Mouse (Mus musculus) CH12.LX (cell line): ENCODE measurements around the gene Camkk2. TPM values are rescaled to one million over a fixed set of nuclear protein-coding genes. Genes with fewer than 3 reads are reported as not detected.

Experiments
- DNase-seq: peaks from one replicate; pipeline ENCODE4 v3.0.0-alpha.2; 2013; ENCODE audit errors: extremely low read depth
- H3K27ac ChIP-seq: 2 replicates; pipeline ENCODE4 v1.5.1; 2012; ENCODE audit warnings: low read depth, mild to moderate bottlenecking, control low read depth, moderate library complexity; ENCODE audit not compliant: insufficient read depth
- H3K27me3 ChIP-seq: replicated peaks from 2 replicates; pipeline ENCODE3; 2012; ENCODE audit warnings: inconsistent platforms
- H3K36me3 ChIP-seq, 2 experiments: replicated peaks in 1 of 2; 2 replicates each; pipeline versions ENCODE3 to v1.6.1; 2012; ENCODE audit warnings: inconsistent platforms in 1 of 2, low read length in 1 of 2, mild to moderate bottlenecking in 1 of 2, mixed read lengths in 1 of 2, moderate library complexity in 1 of 2; ENCODE audit not compliant: control insufficient read depth in 1 of 2, insufficient read depth in 1 of 2
- H3K4me1 ChIP-seq, 2 experiments: 2 replicates each; pipeline ENCODE4 v1.6.1; 2012; ENCODE audit warnings: inconsistent platforms in 1 of 2, moderate library complexity in 1 of 2; ENCODE audit not compliant: insufficient read depth in 2 of 2, control insufficient read depth in 1 of 2
- H3K4me2 ChIP-seq: 2 replicates; pipeline ENCODE4 v1.6.1; 2012; ENCODE audit warnings: low read depth, mild to moderate bottlenecking, control low read depth; ENCODE audit not compliant: poor library complexity, insufficient read depth, severe bottlenecking
- H3K4me3 ChIP-seq, 3 experiments: fragments of 150-350 bp in 1 of 3; sonication (generic) in 1 of 3; replicated peaks in 1 of 3; 2 replicates each; pipeline versions ENCODE3 to v1.5.1; 2011 to 2012; ENCODE audit warnings: low read depth in 2 of 3, low read length in 2 of 3, mild to moderate bottlenecking in 2 of 3, moderate library complexity in 2 of 3, control low read depth in 1 of 3, improper control_type of control experiment in 1 of 3, inconsistent platforms in 1 of 3, mixed read lengths in 1 of 3; ENCODE audit not compliant: poor library complexity in 1 of 3
- H3K79me2 ChIP-seq: replicated peaks from 2 replicates; pipeline ENCODE4 v1.6.1; 2012; ENCODE audit warnings: mild to moderate bottlenecking, moderate library complexity; ENCODE audit not compliant: control insufficient read depth, poor library complexity, insufficient read depth, severe bottlenecking; ENCODE audit errors: extremely low read depth
- H3K9ac ChIP-seq: 2 replicates; pipeline ENCODE4 v1.6.1; 2012; ENCODE audit warnings: low read depth, mild to moderate bottlenecking, control low read depth, moderate library complexity; ENCODE audit not compliant: insufficient read depth
- H3K9me3 ChIP-seq: replicated peaks from 2 replicates; pipeline ENCODE3; 2012; ENCODE audit warnings: low read length, inconsistent platforms, mixed read lengths
- CHD1 ChIP-seq: IDR thresholded peaks from 2 replicates; pipeline ENCODE4 v1.6.1; 2012; ENCODE audit warnings: low read depth, low read length, improper control_type of control experiment, inconsistent platforms
- CHD2 ChIP-seq: IDR thresholded peaks from 2 replicates; pipeline ENCODE4 v1.6.1; 2011; ENCODE audit warnings: low read length, improper control_type of control experiment
- CTCF ChIP-seq, 2 experiments: IDR thresholded peaks in 1 of 2; conservative IDR thresholded peaks in 1 of 2; 2 replicates each; pipeline ENCODE4 v1.5.1; 2011 to 2012; ENCODE audit warnings: low read depth in 2 of 2, low read length in 2 of 2, improper control_type of control experiment in 1 of 2, inconsistent platforms in 1 of 2, mild to moderate bottlenecking in 1 of 2, moderate library complexity in 1 of 2
- ETS1 ChIP-seq: conservative IDR thresholded peaks from 2 replicates; pipeline ENCODE4 v1.6.1; 2012; ENCODE audit warnings: low read depth, mild to moderate bottlenecking, inconsistent platforms, low read length, improper control_type of control experiment, moderate library complexity
- GABPA ChIP-seq: IDR thresholded peaks from 2 replicates; pipeline ENCODE4 v1.6.1; 2012; ENCODE audit warnings: low read depth, low read length, improper control_type of control experiment, inconsistent platforms; ENCODE audit not compliant: insufficient replicate concordance
- IRF4 ChIP-seq: IDR thresholded peaks from 2 replicates; pipeline ENCODE4 v1.6.1; 2014; ENCODE audit warnings: low read depth, mild to moderate bottlenecking, inconsistent platforms, low read length, improper control_type of control experiment
- JUN ChIP-seq: IDR thresholded peaks from 2 replicates; pipeline ENCODE4 v1.6.1; 2011; ENCODE audit warnings: low read depth, mild to moderate bottlenecking, low read length, improper control_type of control experiment, moderate library complexity; ENCODE audit not compliant: insufficient read depth
- JUND ChIP-seq: conservative IDR thresholded peaks from 2 replicates; pipeline ENCODE4 v1.6.1; 2011; ENCODE audit warnings: low read depth, low read length, improper control_type of control experiment
- KAT2A ChIP-seq: IDR thresholded peaks from 2 replicates; pipeline ENCODE4 v1.6.1; 2012; ENCODE audit warnings: low read length, improper control_type of control experiment, inconsistent platforms; ENCODE audit not compliant: insufficient replicate concordance
- MAX ChIP-seq: IDR thresholded peaks from 2 replicates; pipeline ENCODE4 v1.6.1; 2011; ENCODE audit warnings: low read length, improper control_type of control experiment
- NELFE ChIP-seq: IDR thresholded peaks from 2 replicates; pipeline ENCODE4 v1.6.1; 2011; ENCODE audit warnings: low read depth, low read length, improper control_type of control experiment
- NRF1 ChIP-seq: IDR thresholded peaks from 2 replicates; pipeline ENCODE4 v1.6.1; 2014; ENCODE audit warnings: low read depth, mild to moderate bottlenecking, inconsistent platforms, low read length, improper control_type of control experiment, moderate library complexity
- PAX5 ChIP-seq: IDR thresholded peaks from 2 replicates; pipeline ENCODE4 v1.6.1; 2012; ENCODE audit warnings: low read length, inconsistent platforms, mixed read lengths
- POLR2AphosphoS2 ChIP-seq: IDR thresholded peaks from 2 replicates; pipeline ENCODE4 v1.6.1; 2011; ENCODE audit warnings: low read depth, low read length, improper control_type of control experiment
- RAD21 ChIP-seq: IDR thresholded peaks from 2 replicates; pipeline ENCODE4 v1.6.1; 2011; ENCODE audit warnings: low read depth, mild to moderate bottlenecking, low read length, improper control_type of control experiment, moderate library complexity
- RCOR1 ChIP-seq: conservative IDR thresholded peaks from 2 replicates; pipeline ENCODE4 v1.6.1; 2012; ENCODE audit warnings: low read depth, mild to moderate bottlenecking, inconsistent platforms, low read length, improper control_type of control experiment
- SMC3 ChIP-seq: IDR thresholded peaks from 2 replicates; pipeline ENCODE4 v1.6.1; 2011; ENCODE audit warnings: low read depth, low read length, improper control_type of control experiment
- USF1 ChIP-seq: IDR thresholded peaks from 2 replicates; pipeline ENCODE4 v1.6.1; 2014; ENCODE audit warnings: low read depth, mild to moderate bottlenecking, inconsistent platforms, low read length, improper control_type of control experiment
- USF2 ChIP-seq: conservative IDR thresholded peaks from 2 replicates; pipeline ENCODE4 v1.6.1; 2011; ENCODE audit warnings: low read depth, low read length, improper control_type of control experiment
- ZMIZ1 ChIP-seq: IDR thresholded peaks from 2 replicates; pipeline ENCODE4 v1.6.1; 2012; ENCODE audit warnings: low read depth, mild to moderate bottlenecking, inconsistent platforms, low read length, improper control_type of control experiment
- dilution Hi-C: fragments of 300-500 bp; cut with MboI; formaldehyde crosslinking; loops from 2 replicates; pipeline ENCODE4 v1.14.3; 2020; ENCODE audit warnings: low sequenced_read_pairs; ENCODE audit not compliant: extremely low pct_unique_long_range_greater_than_20kb, extremely low pct_ligation_motif_present
- in situ Hi-C: fragments of 300-500 bp; cut with MboI; formaldehyde crosslinking; loops from 3 replicates; pipeline ENCODE4 v1.14.3; 2019; ENCODE audit warnings: low sequenced_read_pairs, low pct_ligation_motif_present, low pct_unique_long_range_greater_than_20kb, mixed read lengths
- polyA plus RNA-seq: library from polyadenylated mRNA; unstranded; fragments of >175 nt; gene quantifications from 2 replicates; pipeline ENCODE4 v1.2.1, GENCODE M21; 2012; ENCODE audit warnings: low read depth; ENCODE audit not compliant: insufficient read length
- total RNA-seq, 2 experiments: library from RNA; depleted of rRNA; stranded (reverse); fragments of 300-350 nt in 1 of 2; fragments of >200 nt in 1 of 2; gene quantifications; 2 replicates each; pipeline ENCODE4 v1.2.3; 2012 to 2014

Gene Camkk2
- total and polyA plus RNA-seq, 3 experiments = 8.6 to 12.7 (median 12.3) TPM

DNA sequence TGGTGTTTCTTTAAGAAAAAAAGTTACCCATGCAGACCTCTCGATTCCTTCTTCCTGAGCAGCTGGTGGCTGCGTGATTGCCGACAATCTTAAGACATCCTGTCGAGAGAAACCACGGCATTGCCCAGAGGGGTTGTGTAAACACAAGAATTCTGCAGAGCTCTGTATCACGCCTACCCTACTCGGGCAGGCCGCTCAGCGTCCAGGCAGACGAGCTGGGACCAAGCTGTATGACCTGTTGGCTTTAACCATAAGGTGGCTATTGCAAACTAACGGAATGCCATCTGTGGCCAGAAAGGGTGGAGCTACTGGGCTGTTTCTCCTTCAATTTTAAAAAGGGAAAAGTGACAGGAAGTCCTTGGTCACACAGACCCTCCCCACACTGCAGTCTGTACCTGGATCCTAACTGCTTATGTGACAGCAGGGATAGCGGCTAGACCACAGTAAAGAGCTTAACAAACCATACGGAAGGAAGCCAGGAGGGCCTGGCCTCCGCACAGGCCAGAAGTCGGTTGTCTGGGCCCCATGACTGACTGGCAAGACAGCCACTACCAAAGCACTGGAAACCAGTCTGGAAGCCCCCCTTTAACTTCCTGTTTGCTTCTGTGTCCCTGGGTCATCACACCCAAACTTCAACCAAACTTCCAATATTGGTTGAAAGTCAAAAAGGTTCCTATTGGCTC is 47.1 kb downstream of the Camkk2 start:
- no peak overlapping the region for H3K9ac ChIP-seq
- dilution Hi-C loops = no loop called here
- H3K4me1 ChIP-seq = peaks cover 6 to 28% of the 10 kb centered on the region in 2 experiments; a peak in 3 of 4 replicates
- DNase-seq = no peak
- TF ChIP-seq KAT2A (no peak), GABPA (no peak), USF1 (no peak), PAX5 (no peak), ZMIZ1 (no peak), NRF1 (no peak), CHD2 (no peak), RAD21 (no peak), CHD1 (no peak), POLR2AphosphoS2 (no peak), MAX (no peak), JUN (no peak), IRF4 (no peak), RCOR1 (no peak), NELFE (no peak), JUND (no peak)
- H3K27me3 ChIP-seq = no peaks in the 10 kb centered on the region
- no peak overlapping the region for H3K4me2 ChIP-seq
- no peak overlapping the region for H3K4me3 ChIP-seq
- peaks cover 2 to 64% of the 10 kb centered on the region in 2 experiments for H3K36me3 ChIP-seq
- H3K9me3 ChIP-seq = no peaks in the 10 kb centered on the region
- H3K27ac ChIP-seq = no peak overlapping the region
- no peaks in the 10 kb centered on the region for H3K79me2 ChIP-seq
- in situ Hi-C loops = no loop called here

DNA sequence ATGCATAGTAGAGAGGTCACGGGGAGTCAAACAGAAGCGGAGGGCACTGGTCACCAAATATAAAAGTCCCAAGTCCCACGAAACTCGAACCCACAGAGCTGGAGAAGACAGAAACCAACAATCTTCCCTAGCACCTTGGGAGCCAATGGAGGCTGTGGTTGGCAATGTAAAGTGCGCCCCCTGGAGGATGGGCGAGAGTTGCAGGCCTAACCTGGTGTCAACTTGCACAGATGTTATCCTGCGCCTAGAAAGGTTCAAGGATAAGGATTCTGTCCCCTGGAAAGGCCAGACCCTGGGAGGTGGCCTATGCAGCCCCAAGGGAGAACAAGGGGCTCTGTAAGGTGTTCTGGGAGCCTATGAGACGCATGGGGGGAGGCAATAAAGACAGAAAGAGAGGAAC is 47.9 kb downstream of the Camkk2 start:
- in situ Hi-C loops (no loop called here), dilution Hi-C loops (no loop called here)
- DNase-seq = peak; percentile 58
- Histone ChIP-seq H3K4me3 (no peak overlapping the region), H3K4me2 (no peak overlapping the region), H3K79me2 (no peaks in the 10 kb centered on the region), H3K27ac (no peak overlapping the region), H3K36me3 (peaks cover 0 to 62% of the 10 kb centered on the region in 2 experiments), H3K4me1 (peaks cover 4 to 25% of the 10 kb centered on the region in 2 experiments; a peak in 2 of 4 replicates), H3K9ac (no peak overlapping the region), H3K9me3 (no peaks in the 10 kb centered on the region), H3K27me3 (no peaks in the 10 kb centered on the region)
- no peak for TF ChIP-seq ETS1
- TF ChIP-seq ZMIZ1 = no peak
- peak; percentile 54 for TF ChIP-seq RAD21
- peak; percentile 39 for TF ChIP-seq SMC3
- peak; percentile 73 to 90 for TF ChIP-seq CTCF (conservative IDR thresholded peaks at IDR 0.05 in 1 of 2, IDR thresholded peaks at IDR 0.05 in 1 of 2; ENCODE audit: low read depth in 2 of 2, low read length in 2 of 2)
- no peak for TF ChIP-seq USF2
